Mouse (Mus musculus) small intestine, adult 2 months (tissue): Measurements from ENCODE around the gene Gm10644.
A peak's percentile ranks its signal among the peaks of the same experiment; 100 is the strongest.

ENCODE experiments used
- CTCF ChIP-seq: fragments of 200-500 bp; IDR thresholded peaks from 2 replicates; pipeline ENCODE4 v1.5.1; 2012; ENCODE audit warnings: low read depth, mild to moderate bottlenecking, control low read depth, inconsistent platforms, low read length, moderate library complexity, mixed read lengths; ENCODE audit not compliant: insufficient replicate concordance, insufficient read length; ENCODE audit errors: extremely low read depth
- POLR2A ChIP-seq: fragments of 200-500 bp; IDR thresholded peaks from 2 replicates; pipeline ENCODE4 v1.6.1; 2012; ENCODE audit warnings: low read depth, mild to moderate bottlenecking, control low read depth, inconsistent platforms, low read length, moderate library complexity

DNA sequence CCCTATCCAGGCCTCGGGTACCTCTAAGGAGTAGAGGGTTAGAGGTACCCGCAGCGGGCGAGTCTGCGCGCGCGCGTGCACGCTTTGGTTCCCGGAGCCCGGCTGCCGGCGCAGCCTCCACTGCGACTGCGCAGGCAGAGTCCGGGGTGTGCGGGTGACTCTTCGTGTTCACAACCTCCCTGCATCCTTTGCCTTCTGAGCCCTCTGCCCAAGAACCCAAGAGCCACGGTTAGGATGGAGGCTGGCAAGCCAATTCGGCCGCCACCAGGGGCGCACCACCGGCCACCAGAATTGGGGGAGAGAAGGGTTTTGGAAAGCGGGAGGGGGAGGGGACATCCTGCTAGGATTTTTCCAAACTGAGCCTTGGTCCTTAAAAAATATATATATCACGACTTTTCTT is 57.8 kb downstream of the Gm10644 start:
- TF ChIP-seq CTCF (peak; percentile 38; the same call in 1 of the 2 replicates), POLR2A (no peak)
